In genomic region chr2:24648503-24648902, GRCm38 (mm10) we compare ENCODE assay signal across 18 mouse cellular contexts.
"Had no signal": no experiment of that assay in that cellular context is flagged by ENCODE, and none has a peak within 500 bp of the region (broad histone marks: within the 10 kb centered on the region; RNA-seq: fewer than 3 reads in every experiment).

No protein-coding gene starts in this region.

- H3K4me2 ChIP-seq: limb, embryonic 13.5 days; liver, embryonic 12.5 days; liver, embryonic 15.5 days; lung, embryonic 15.5 days; midbrain, embryonic 13.5 days; neural tube, embryonic 13.5 days had no signal

- H3K9ac ChIP-seq: limb, embryonic 13.5 days; liver, embryonic 12.5 days; liver, embryonic 15.5 days; lung, embryonic 15.5 days; midbrain, embryonic 13.5 days; neural tube, embryonic 13.5 days had no signal

- ATAC-seq: liver, embryonic 12.5 days; midbrain, embryonic 13.5 days; midbrain, embryonic 16.5 days had no signal

- H3K27me3 ChIP-seq: limb, embryonic 13.5 days; liver, embryonic 12.5 days; liver, embryonic 15.5 days; lung, embryonic 15.5 days; midbrain, embryonic 13.5 days; neural tube, embryonic 13.5 days had no signal

- H3K36me3 ChIP-seq: limb, embryonic 13.5 days; liver, embryonic 12.5 days; liver, embryonic 15.5 days; lung, embryonic 15.5 days had no signal

- H3K4me3 ChIP-seq: left cerebral cortex, adult 2 months; limb, embryonic 13.5 days; liver, embryonic 12.5 days; liver, embryonic 15.5 days; lung, embryonic 15.5 days; midbrain, embryonic 13.5 days; myocyte; neural tube, embryonic 13.5 days had no signal

- H3K4me1 ChIP-seq: liver, embryonic 12.5 days; liver, embryonic 15.5 days; lung, embryonic 15.5 days; midbrain, embryonic 13.5 days; neural tube, embryonic 13.5 days had no signal

- H3K9me3 ChIP-seq: limb, embryonic 13.5 days; liver, embryonic 12.5 days; liver, embryonic 15.5 days; lung, embryonic 15.5 days; midbrain, embryonic 13.5 days; neural tube, embryonic 13.5 days had no signal

- DNase-seq: kidney, postnatal 36 days; layer of hippocampus, postnatal 36 days; liver; lung, adult 18-20 months; lung, postnatal 10 days; lung, postnatal 36 days; thymus, adult 18-20 months; thymus, postnatal 36 days had no signal

- H3K27ac ChIP-seq: kidney, postnatal 0 days; left cerebral cortex, adult 2 months; limb, embryonic 13.5 days; liver, embryonic 12.5 days; liver, embryonic 15.5 days; lung, embryonic 15.5 days; midbrain, embryonic 13.5 days; neural tube, embryonic 13.5 days had no signal
